Mouse (Mus musculus) embryonic fibroblast, embryonic 13.5 days (primary cell): ENCODE results near the gene Lyrm4.

ENCODE experiments used
- CTCF ChIP-seq: IDR thresholded peaks from 2 replicates; pipeline ENCODE4 v1.5.1; 2011; ENCODE audit warnings: mild to moderate bottlenecking, control low read depth, low read length, moderate library complexity, borderline replicate concordance; ENCODE audit not compliant: insufficient read depth
- POLR2A ChIP-seq: IDR thresholded peaks from 2 replicates; pipeline ENCODE4 v1.6.1; 2011; ENCODE audit warnings: low read depth, mild to moderate bottlenecking, control low read depth, low read length, moderate library complexity

- TF ChIP-seq CTCF, result no peak
- TF ChIP-seq POLR2A, result no peak
These were observed 153.7 kb downstream of the Lyrm4 start for GRCm38 (mm10) chr13:35963583-35963982.
